Mouse (Mus musculus): ENCODE results near the gene Bcl2l14.

GRCm38 (mm10) chr6:134428455-134428854, 32.3 kb downstream of the Bcl2l14 start:
- no peak for TF ChIP-seq POLR2A (IDR thresholded peaks at IDR 0.05; ENCODE audit: extremely low read depth, insufficient read depth, low read length)
- no peak for TF ChIP-seq CTCF (IDR thresholded peaks at IDR 0.05; ENCODE audit: extremely low read depth, insufficient read depth, low read length)
